Mouse (Mus musculus) ES-Bruce4 (cell line): ENCODE data around the gene Nedd8. TPM values are rescaled to one million over a fixed set of nuclear protein-coding genes. Genes with fewer than 3 reads are reported as not detected.

ENCODE experiments used
- H3K27ac ChIP-seq: 2 replicates; pipeline ENCODE4 v1.5.1; 2012; ENCODE audit warnings: low read length, inconsistent platforms; ENCODE audit not compliant: insufficient read depth
- H3K27me3 ChIP-seq: 2 replicates; pipeline ENCODE4 v1.6.1; 2012; ENCODE audit warnings: mild to moderate bottlenecking, low read length, inconsistent platforms; ENCODE audit not compliant: control insufficient read depth, poor library complexity, insufficient read depth, severe bottlenecking
- H3K36me3 ChIP-seq: 2 replicates; pipeline ENCODE4 v1.6.1; 2012; ENCODE audit warnings: inconsistent platforms, mild to moderate bottlenecking, low read length, moderate library complexity; ENCODE audit not compliant: control insufficient read depth, poor library complexity, insufficient read depth, severe bottlenecking
- H3K4me1 ChIP-seq: one replicate; pipeline ENCODE4 v1.8.1; 2011; ENCODE audit warnings: low read length; ENCODE audit not compliant: control insufficient read depth, insufficient read depth
- H3K4me3 ChIP-seq: 2 replicates; pipeline ENCODE4 v1.5.1; 2011; ENCODE audit warnings: low read depth, mild to moderate bottlenecking, low read length
- H3K9ac ChIP-seq: 2 replicates; pipeline ENCODE4 v1.6.1; 2012; ENCODE audit warnings: low read depth, mild to moderate bottlenecking, inconsistent platforms; ENCODE audit not compliant: poor library complexity, severe bottlenecking
- H3K9me3 ChIP-seq: replicated peaks from 2 replicates; pipeline ENCODE4 v1.6.1; 2012; ENCODE audit warnings: mild to moderate bottlenecking, low read length, inconsistent platforms; ENCODE audit not compliant: control insufficient read depth, poor library complexity, insufficient read depth, severe bottlenecking
- CTCF ChIP-seq: IDR thresholded peaks from one replicate; pipeline ENCODE4 v1.8.1; 2011; ENCODE audit warnings: low read depth, low read length
- EP300 ChIP-seq: IDR thresholded peaks from 2 replicates; pipeline ENCODE4 v1.6.1; 2011; ENCODE audit warnings: low read depth, low read length; ENCODE audit not compliant: insufficient read depth
- POLR2A ChIP-seq: IDR thresholded peaks from one replicate; pipeline ENCODE4 v1.8.1; 2011; ENCODE audit warnings: low read length; ENCODE audit not compliant: insufficient read depth
- polyA plus RNA-seq: library from polyadenylated mRNA; stranded (reverse); fragments of >200 nt; gene quantifications from 2 replicates; pipeline ENCODE4 v1.2.4, GENCODE M21; 2011; ENCODE audit warnings: low read depth; ENCODE audit not compliant: missing spikeins, insufficient read depth, insufficient read length

Nedd8 gene
- polyA plus RNA-seq, 1 experiment = 229 TPM

GRCm38 (mm10) chr14:55615876-55616275 is 56.0 kb downstream of the Nedd8 start:
- no peaks in the 10 kb centered on the region for H3K4me1 ChIP-seq
- no peaks in the 10 kb centered on the region for H3K27me3 ChIP-seq
- no peaks in the 10 kb centered on the region for H3K9me3 ChIP-seq
- H3K9ac ChIP-seq = no peak overlapping the region
- H3K4me3 ChIP-seq = no peak overlapping the region
- TF ChIP-seq CTCF (no peak), EP300 (no peak), POLR2A (no peak)
- no peaks in the 10 kb centered on the region for H3K36me3 ChIP-seq
- H3K27ac ChIP-seq = no peak overlapping the region

GRCm38 (mm10) chr14:55614565-55615178 is 57.3 kb downstream of the Nedd8 start:
- Histone ChIP-seq H3K9me3 (no peaks in the 10 kb centered on the region), H3K27ac (no peak overlapping the region), H3K9ac (no peak overlapping the region), H3K27me3 (no peaks in the 10 kb centered on the region), H3K4me1 (no peaks in the 10 kb centered on the region), H3K4me3 (no peak overlapping the region), H3K36me3 (no peaks in the 10 kb centered on the region)
- TF ChIP-seq POLR2A (no peak), EP300 (no peak), CTCF (no peak)

GRCm38 (mm10) chr14:55613346-55613745 is 58.6 kb downstream of the Nedd8 start:
- no peaks in the 10 kb centered on the region for H3K9me3 ChIP-seq
- H3K27ac ChIP-seq = no peak overlapping the region
- no peak for TF ChIP-seq CTCF
- TF ChIP-seq POLR2A = no peak
- no peak for TF ChIP-seq EP300

More at GRCm38 (mm10) chr14:55613346-55613745, 58.6 kb downstream of the Nedd8 start:
- no peak overlapping the region for H3K4me3 ChIP-seq
- H3K36me3 ChIP-seq = peaks cover 13% of the 10 kb centered on the region
- no peaks in the 10 kb centered on the region for H3K4me1 ChIP-seq
- no peaks in the 10 kb centered on the region for H3K27me3 ChIP-seq
- H3K9ac ChIP-seq = no peak overlapping the region

Other genes starting within 250 kb of the Nedd8 start
- 24.8 and 29.6 TPM in 2 replicates for gene Dhrs4, start 193.4 kb downstream of the Nedd8 start, polyA plus RNA-seq
- gene Carmil3, start 181.5 kb downstream of the Nedd8 start, polyA plus RNA-seq = 7.5 and 9.9 TPM in 2 replicates
- not detected in 2 replicates for gene Cpne6, start 161.7 kb downstream of the Nedd8 start, polyA plus RNA-seq
- gene Nrl, start 147.1 kb downstream of the Nedd8 start, polyA plus RNA-seq = not detected in 2 replicates
- gene Pck2, start 131.9 kb downstream of the Nedd8 start, polyA plus RNA-seq = 18.0 and 21.2 TPM in 2 replicates
- 25.6 and 34.7 TPM in 2 replicates for gene Dcaf11, start 112.1 kb downstream of the Nedd8 start, polyA plus RNA-seq
- not detected in 2 replicates for gene A730061H03Rik, start 111.7 kb downstream of the Nedd8 start, polyA plus RNA-seq
- gene Fitm1, start 96.5 kb downstream of the Nedd8 start, polyA plus RNA-seq = 1.5 TPM in 1 of 2 replicates, not detected in the other
- gene Psme1, start 94.0 kb downstream of the Nedd8 start, polyA plus RNA-seq = 188 and 199 TPM in 2 replicates
- 5.3 and 6.1 TPM in 2 replicates for gene Emc9, start 86.8 kb downstream of the Nedd8 start, polyA plus RNA-seq
- 195 and 200 TPM in 2 replicates for gene Psme2, start 81.0 kb downstream of the Nedd8 start, polyA plus RNA-seq
- 31.6 and 39.1 TPM in 2 replicates for gene Rnf31, start 80.4 kb downstream of the Nedd8 start, polyA plus RNA-seq
- gene Irf9, start 68.6 kb downstream of the Nedd8 start, polyA plus RNA-seq = 9.6 and 10.9 TPM in 2 replicates
- 16.4 and 20.6 TPM in 2 replicates for gene Rec8, start 54.1 kb downstream of the Nedd8 start, polyA plus RNA-seq
- 69.4 and 88.5 TPM in 2 replicates for gene Ipo4, start 36.2 kb downstream of the Nedd8 start, polyA plus RNA-seq
- gene Gm49378, start 34.2 kb downstream of the Nedd8 start, polyA plus RNA-seq = 9.8 and 14.1 TPM in 2 replicates
- 22.7 and 25.1 TPM in 2 replicates for gene Tm9sf1, start 28.3 kb downstream of the Nedd8 start, polyA plus RNA-seq
- not detected in 2 replicates for gene Tssk4, start 21.9 kb downstream of the Nedd8 start, polyA plus RNA-seq
- 33.2 and 36.0 TPM in 2 replicates for gene Mdp1, start 11.6 kb downstream of the Nedd8 start, polyA plus RNA-seq
- 22.2 and 26.7 TPM in 2 replicates for gene Gmpr2, start 183 bp downstream of the Nedd8 start, polyA plus RNA-seq
- gene Tinf2, start 9.7 kb upstream of the Nedd8 start, polyA plus RNA-seq = 50.9 and 63.6 TPM in 2 replicates
- 24.3 and 26.9 TPM in 2 replicates for gene Tgm1, start 41.8 kb upstream of the Nedd8 start, polyA plus RNA-seq
- gene Rabggta, start 50.1 kb upstream of the Nedd8 start, polyA plus RNA-seq = 39.6 and 42.5 TPM in 2 replicates
- gene Dhrs1, start 73.6 kb upstream of the Nedd8 start, polyA plus RNA-seq = 34.7 and 38.9 TPM in 2 replicates
- 56.2 and 59.8 TPM in 2 replicates for gene Nop9, start 73.6 kb upstream of the Nedd8 start, polyA plus RNA-seq
- not detected in 2 replicates for gene Cideb, start 86.3 kb upstream of the Nedd8 start, polyA plus RNA-seq
- 5.3 and 6.8 TPM in 2 replicates for gene Ltb4r2, start 89.3 kb upstream of the Nedd8 start, polyA plus RNA-seq
- 2.6 and 3.0 TPM in 2 replicates for gene Ltb4r1, start 93.8 kb upstream of the Nedd8 start, polyA plus RNA-seq
- gene Adcy4, start 112.0 kb upstream of the Nedd8 start, polyA plus RNA-seq = 0.30 and 1.2 TPM in 2 replicates
- gene Ripk3, start 116.7 kb upstream of the Nedd8 start, polyA plus RNA-seq = 11.0 and 16.4 TPM in 2 replicates
- 57.0 and 57.7 TPM in 2 replicates for gene Nfatc4, start 151.0 kb upstream of the Nedd8 start, polyA plus RNA-seq
- 21.5 and 24.6 TPM in 2 replicates for gene Nynrin, start 181.9 kb upstream of the Nedd8 start, polyA plus RNA-seq
- 0.21 and 0.27 TPM in 2 replicates for gene Cbln3, start 212.3 kb upstream of the Nedd8 start, polyA plus RNA-seq
- gene Khnyn, start 212.8 kb upstream of the Nedd8 start, polyA plus RNA-seq = 29.8 and 30.9 TPM in 2 replicates
- gene Sdr39u1, start 228.2 kb upstream of the Nedd8 start, polyA plus RNA-seq = 7.9 and 13.2 TPM in 2 replicates